Mouse (Mus musculus) spleen, postnatal 10 days (tissue): ENCODE data around the gene Rdh11.
"Not testable (repeated sequence)": the region's sequence is repeated elsewhere in the genome, so short reads cannot be mapped to it uniquely, and the experiment has no call there.

Experiments
- DNase-seq, 2 experiments: peaks; one replicate each; pipeline ENCODE4 v3.0.0; 2021 to 2022; ENCODE audit warnings: low spot score in 2 of 2

Rdh11 gene

GRCm38 (mm10) chr12:79192193-79192592 lies at the start of gene Rdh11:
Gene Rdh11, minus strand, starts transcription at chr12:79192293.
- no peak for DNase-seq

GRCm38 (mm10) chr12:79235485-79236080 lies 43.5 kb upstream of the Rdh11 start:
- no peak for DNase-seq

- DNase-seq = no peak
These were observed 25.4 kb upstream of the Rdh11 start for GRCm38 (mm10) chr12:79217511-79217910.

GRCm38 (mm10) chr12:79211447-79211846 lies 19.4 kb upstream of the Rdh11 start:
- no peak for DNase-seq

- peak in 1 of 2 experiments; percentile 54 for DNase-seq
These were observed 16.8 kb upstream of the Rdh11 start, which contains the start of gene Rdh12 for GRCm38 (mm10) chr12:79208703-79209464. Gene Rdh12, plus strand, starts transcription at chr12:79208914.

- no peak for DNase-seq
These were observed 9.8 kb upstream of the Rdh11 start for GRCm38 (mm10) chr12:79201882-79202281.

- DNase-seq = no peak
These were observed 5.0 kb upstream of the Rdh11 start for GRCm38 (mm10) chr12:79197105-79197504.

- DNase-seq = peak; percentile 45 to 84
These were observed 1.3 kb upstream of the Rdh11 start for GRCm38 (mm10) chr12:79193441-79193840.

GRCm38 (mm10) chr12:79191701-79192100 lies 392 bp downstream of the Rdh11 start:
- DNase-seq = peak; percentile 63 to 86

- peak; percentile 58 to 83 for DNase-seq
These were observed 991 bp downstream of the Rdh11 start for GRCm38 (mm10) chr12:79190931-79191673.

- DNase-seq = not testable (repeated sequence)
These were observed 6.9 kb downstream of the Rdh11 start for GRCm38 (mm10) chr12:79185160-79185559.

GRCm38 (mm10) chr12:79175998-79176397 lies 16.1 kb downstream of the Rdh11 start:
- no peak for DNase-seq

- DNase-seq = peak in 1 of 2 experiments; percentile 50
These were observed 18.4 kb downstream of the Rdh11 start for GRCm38 (mm10) chr12:79173721-79174120.

- peak; percentile 91 to 97 for DNase-seq
These were observed 19.8 kb downstream of the Rdh11 start, which contains the start of gene Vti1b for GRCm38 (mm10) chr12:79172019-79172941. Gene Vti1b, minus strand, starts transcription at chr12:79172667.

- DNase-seq = no peak
These were observed 20.7 kb downstream of the Rdh11 start for GRCm38 (mm10) chr12:79171269-79171995.

- DNase-seq = no peak
These were observed 21.7 kb downstream of the Rdh11 start for GRCm38 (mm10) chr12:79170421-79170820.

GRCm38 (mm10) chr12:79169173-79169572 lies 22.9 kb downstream of the Rdh11 start:
- no peak for DNase-seq

GRCm38 (mm10) chr12:79162876-79163275 lies 29.2 kb downstream of the Rdh11 start:
- DNase-seq = no peak

- no peak for DNase-seq
These were observed 42.4 kb downstream of the Rdh11 start for GRCm38 (mm10) chr12:79149653-79150052.

GRCm38 (mm10) chr12:79141384-79141783 lies 50.7 kb downstream of the Rdh11 start:
- no peak for DNase-seq

- DNase-seq = no peak
These were observed 51.3 kb downstream of the Rdh11 start for GRCm38 (mm10) chr12:79140811-79141210.
